8 mouse cellular contexts compared by ENCODE assay signal in genomic region chr5:88721565-88722212, GRCm38 (mm10). TPM values are rescaled to one million over a fixed set of nuclear protein-coding genes. Genes with fewer than 3 reads are reported as not detected.
DNase-seq lines count a peak whose midpoint lies in the region; ATAC-seq and TF ChIP-seq lines count a peak whose summit lies in the region.

No protein-coding gene starts in this region.

- H3K4me2 ChIP-seq in hindbrain, embryonic 15.5 days, result peak overlapping the region; percentile 93
- peak overlapping the region; percentile 85 for H3K4me2 ChIP-seq in limb, embryonic 14.5 days (replicated peaks; ENCODE audit: low read depth, low read length, severe bottlenecking)
- peak overlapping the region; percentile 70 for H3K4me2 ChIP-seq in midbrain, embryonic 12.5 days (replicated peaks)

- H3K4me3 ChIP-seq in brown adipose tissue, adult 24 weeks (ENCODE audit: insufficient read depth, low read depth, low read length), result peak overlapping the region; percentile 77
- peak overlapping the region; percentile 95 for H3K4me3 ChIP-seq in forebrain, embryonic 10.5 days
- H3K4me3 ChIP-seq in hindbrain, embryonic 15.5 days, result peak overlapping the region; percentile 81
- H3K4me3 ChIP-seq in limb, embryonic 14.5 days (replicated peaks; ENCODE audit: low read length), result peak overlapping the region; percentile 97
- H3K4me3 ChIP-seq in midbrain, embryonic 12.5 days, result peak overlapping the region; percentile 87

- H3K4me1 ChIP-seq in brown adipose tissue, adult 24 weeks (ENCODE audit: control insufficient read depth, insufficient read depth, insufficient read length, low read length), result peaks cover 9% of the 10 kb centered on the region; the same call in 1 of the 2 replicates
- peaks cover 29% of the 10 kb centered on the region for H3K4me1 ChIP-seq in forebrain, embryonic 10.5 days
- H3K4me1 ChIP-seq in hindbrain, embryonic 15.5 days (replicated peaks), result peaks cover 37% of the 10 kb centered on the region
- peaks cover 15% of the 10 kb centered on the region for H3K4me1 ChIP-seq in limb, embryonic 14.5 days (ENCODE audit: control insufficient read depth, insufficient read depth, low read length)
- H3K4me1 ChIP-seq in midbrain, embryonic 12.5 days, result peaks cover 20% of the 10 kb centered on the region

- H3K9me3 ChIP-seq in forebrain, embryonic 10.5 days, result no peaks in the 10 kb centered on the region
- no peaks in the 10 kb centered on the region for H3K9me3 ChIP-seq in hindbrain, embryonic 15.5 days
- no peaks in the 10 kb centered on the region for H3K9me3 ChIP-seq in limb, embryonic 14.5 days (ENCODE audit: control insufficient read depth, low read length)
- no peaks in the 10 kb centered on the region for H3K9me3 ChIP-seq in midbrain, embryonic 12.5 days

- DNase-seq in CD4-positive, CD25-positive, alpha-beta regulatory T cell, adult 2 months (ENCODE audit: low read depth, low spot score), result peak; percentile 44
- peak; percentile 34 for DNase-seq in forebrain, embryonic 10.5 days (ENCODE audit: extremely low spot score, low spot score)
- no peak for DNase-seq in limb, embryonic 14.5 days (ENCODE audit: low spot score)
- peak; percentile 68 to 73 for DNase-seq in spleen, postnatal 10 days (ENCODE audit: low spot score in 2 of 2)

- H3K36me3 ChIP-seq in forebrain, embryonic 10.5 days (replicated peaks), result peaks cover 14% of the 10 kb centered on the region
- no peaks in the 10 kb centered on the region for H3K36me3 ChIP-seq in hindbrain, embryonic 15.5 days
- no peaks in the 10 kb centered on the region for H3K36me3 ChIP-seq in limb, embryonic 14.5 days (ENCODE audit: control insufficient read depth, insufficient read depth, low read length)
- no peaks in the 10 kb centered on the region for H3K36me3 ChIP-seq in midbrain, embryonic 12.5 days

- ATAC-seq in CD4-positive, CD25-positive, alpha-beta regulatory T cell, adult 4 months, result no peak
- peak; percentile 47 for ATAC-seq in hindbrain, embryonic 15.5 days (ENCODE audit: low FRiP score, low read depth)
- ATAC-seq in limb, embryonic 14.5 days (ENCODE audit: low FRiP score, low read depth), result no peak
- ATAC-seq in midbrain, embryonic 12.5 days (ENCODE audit: low FRiP score, low read depth), result peak; percentile 39

- no peak for TF ChIP-seq POLR2A in limb, embryonic 14.5 days (IDR thresholded peaks at IDR 0.05; ENCODE audit: borderline replicate concordance, extremely low read depth, insufficient read depth, insufficient read length)

- peak overlapping the region; percentile 72 for H3K27ac ChIP-seq in brown adipose tissue, adult 24 weeks (replicated peaks; ENCODE audit: low read depth, low read length)
- peak overlapping the region; percentile 96 for H3K27ac ChIP-seq in forebrain, embryonic 10.5 days
- H3K27ac ChIP-seq in hindbrain, embryonic 15.5 days (replicated peaks), result peak overlapping the region; percentile 93
- no peak overlapping the region for H3K27ac ChIP-seq in limb, embryonic 14.5 days (replicated peaks; ENCODE audit: low read depth, low read length)
- H3K27ac ChIP-seq in midbrain, embryonic 12.5 days (replicated peaks), result peak overlapping the region; percentile 90

- peak overlapping the region; percentile 99 for H3K9ac ChIP-seq in hindbrain, embryonic 15.5 days
- H3K9ac ChIP-seq in limb, embryonic 14.5 days (ENCODE audit: low read depth, low read length, severe bottlenecking), result peak overlapping the region; percentile 91
- H3K9ac ChIP-seq in midbrain, embryonic 12.5 days (replicated peaks), result peak overlapping the region; percentile 95

- WGBS in forebrain, embryonic 10.5 days, result 3% methylated on average over 31 of the region's 31 CpGs
- under 1% methylated on average over 31 of the region's 31 CpGs for WGBS in hindbrain, embryonic 15.5 days
- WGBS in limb, embryonic 14.5 days, result 2% methylated on average over 30 of the region's 31 CpGs
- 3% methylated on average over 31 of the region's 31 CpGs for WGBS in midbrain, embryonic 12.5 days

- no peaks in the 10 kb centered on the region for H3K27me3 ChIP-seq in forebrain, embryonic 10.5 days (ENCODE audit: poor library complexity, severe bottlenecking)
- H3K27me3 ChIP-seq in hindbrain, embryonic 15.5 days, result no peaks in the 10 kb centered on the region
- no peaks in the 10 kb centered on the region for H3K27me3 ChIP-seq in limb, embryonic 14.5 days (ENCODE audit: control insufficient read depth, insufficient read depth, low read length)
- no peaks in the 10 kb centered on the region for H3K27me3 ChIP-seq in midbrain, embryonic 12.5 days

RNA-seq across cellular contexts. Expression of gene Mob1b, which starts 1.0 kb away (rescaled TPM):
- polyA plus RNA-seq in CD4-positive, CD25-positive, alpha-beta regulatory T cell, adult 4 months (2017; shearing (Covaris generic)), result 10 to 100 TPM; 10.2 to 10.7 TPM
- 13.9 and 26.0 TPM in 2 replicates for polyA plus RNA-seq in brown adipose tissue, adult 24 weeks (2012; ENCODE audit: insufficient read depth, insufficient read length, missing spikeins)
- polyA plus RNA-seq in forebrain, embryonic 10.5 days (2016; fragmentation: Nextera tagmentation; extraction: Ambion mirVana), result 14.1 and 14.9 TPM in 2 replicates
- polyA plus RNA-seq in hindbrain, embryonic 15.5 days (2015; fragmentation: Nextera tagmentation; extraction: Ambion mirVana), result 8.9 and 9.2 TPM in 2 replicates
- 11.3 and 11.6 TPM in 2 replicates for polyA plus RNA-seq in limb, embryonic 14.5 days (2012; rRNA removed)
- polyA plus RNA-seq in limb, embryonic 14.5 days (2014; fragmentation: Nextera tagmentation; extraction: Ambion mirVana), result 11.6 and 12.9 TPM in 2 replicates
- 15.8 and 17.5 TPM in 2 replicates for polyA plus RNA-seq in midbrain, embryonic 12.5 days (2016; fragmentation: Nextera tagmentation; extraction: Ambion mirVana)

RNA-seq across cellular contexts. Expression of gene Dck, which starts 43.1 kb away (rescaled TPM):
- polyA plus RNA-seq in CD4-positive, CD25-positive, alpha-beta regulatory T cell, adult 4 months (2017; shearing (Covaris generic)), result 10 to 100 TPM; 43.9 to 52.1 TPM
- polyA plus RNA-seq in brown adipose tissue, adult 24 weeks (2012; ENCODE audit: insufficient read depth, insufficient read length, missing spikeins), result 4.4 and 4.5 TPM in 2 replicates
- 122 and 127 TPM in 2 replicates for polyA plus RNA-seq in forebrain, embryonic 10.5 days (2016; fragmentation: Nextera tagmentation; extraction: Ambion mirVana)
- 46.9 and 53.4 TPM in 2 replicates for polyA plus RNA-seq in hindbrain, embryonic 15.5 days (2015; fragmentation: Nextera tagmentation; extraction: Ambion mirVana)
- 23.5 and 23.8 TPM in 2 replicates for polyA plus RNA-seq in limb, embryonic 14.5 days (2012; rRNA removed)
- polyA plus RNA-seq in limb, embryonic 14.5 days (2014; fragmentation: Nextera tagmentation; extraction: Ambion mirVana), result 35.6 and 40.1 TPM in 2 replicates
- polyA plus RNA-seq in midbrain, embryonic 12.5 days (2016; fragmentation: Nextera tagmentation; extraction: Ambion mirVana), result 114 and 117 TPM in 2 replicates

RNA-seq across cellular contexts. Expression of gene Grsf1, which starts 45.7 kb away (rescaled TPM):
- 10 to 100 TPM in 1 of 2 experiments, 1 to 10 TPM in 1; 6.4 to 10.0 TPM for polyA plus RNA-seq in CD4-positive, CD25-positive, alpha-beta regulatory T cell, adult 4 months (2017; shearing (Covaris generic))
- 141 and 153 TPM in 2 replicates for polyA plus RNA-seq in brown adipose tissue, adult 24 weeks (2012; ENCODE audit: insufficient read depth, insufficient read length, missing spikeins)
- polyA plus RNA-seq in forebrain, embryonic 10.5 days (2016; fragmentation: Nextera tagmentation; extraction: Ambion mirVana), result 79.7 and 82.4 TPM in 2 replicates
- polyA plus RNA-seq in hindbrain, embryonic 15.5 days (2015; fragmentation: Nextera tagmentation; extraction: Ambion mirVana), result 60.4 and 61.7 TPM in 2 replicates
- polyA plus RNA-seq in limb, embryonic 14.5 days (2012; rRNA removed), result 46.4 and 55.3 TPM in 2 replicates
- 63.2 and 63.9 TPM in 2 replicates for polyA plus RNA-seq in limb, embryonic 14.5 days (2014; fragmentation: Nextera tagmentation; extraction: Ambion mirVana)
- polyA plus RNA-seq in midbrain, embryonic 12.5 days (2016; fragmentation: Nextera tagmentation; extraction: Ambion mirVana), result 99.9 and 105 TPM in 2 replicates

Comparison
In these comparisons a context has a peak if more than half of its experiments do, and no peak if none do; other contexts are left out.
1. ATAC-seq: peak in hindbrain, embryonic 15.5 days (single experiment) and midbrain, embryonic 12.5 days (single experiment); none in CD4-positive, CD25-positive, alpha-beta regulatory T cell, adult 4 months (single experiment) and limb, embryonic 14.5 days (single experiment).
2. Peak in every context shown above with its lines, with median percentiles within 50 percentile points of each other: H3K4me3 ChIP-seq, H3K4me2 ChIP-seq and H3K9ac ChIP-seq.